Mouse (Mus musculus) CH12.LX (cell line): ENCODE results near the gene Gng2.

Experiments
- CTCF ChIP-seq, 2 experiments: IDR thresholded peaks in 1 of 2; conservative IDR thresholded peaks in 1 of 2; 2 replicates each; pipeline ENCODE4 v1.5.1; 2011 to 2012; ENCODE audit warnings: low read depth in 2 of 2, low read length in 2 of 2, improper control_type of control experiment in 1 of 2, inconsistent platforms in 1 of 2, mild to moderate bottlenecking in 1 of 2, moderate library complexity in 1 of 2
- EP300 ChIP-seq: IDR thresholded peaks from 2 replicates; pipeline ENCODE4 v1.6.1; 2011; ENCODE audit warnings: low read length, improper control_type of control experiment
- GABPA ChIP-seq: IDR thresholded peaks from 2 replicates; pipeline ENCODE4 v1.6.1; 2012; ENCODE audit warnings: low read depth, low read length, improper control_type of control experiment, inconsistent platforms; ENCODE audit not compliant: insufficient replicate concordance
- MAX ChIP-seq: IDR thresholded peaks from 2 replicates; pipeline ENCODE4 v1.6.1; 2011; ENCODE audit warnings: low read length, improper control_type of control experiment
- POLR2A ChIP-seq: IDR thresholded peaks from 2 replicates; pipeline ENCODE4 v1.6.1; 2011; ENCODE audit warnings: low read depth, mild to moderate bottlenecking, improper control_type of control experiment, low read length
- RAD21 ChIP-seq: IDR thresholded peaks from 2 replicates; pipeline ENCODE4 v1.6.1; 2011; ENCODE audit warnings: low read depth, mild to moderate bottlenecking, low read length, improper control_type of control experiment, moderate library complexity
- USF1 ChIP-seq: IDR thresholded peaks from 2 replicates; pipeline ENCODE4 v1.6.1; 2014; ENCODE audit warnings: low read depth, mild to moderate bottlenecking, inconsistent platforms, low read length, improper control_type of control experiment

GRCm38 (mm10) chr14:19946221-19946620 is 31.2 kb downstream of the Gng2 start:
- TF ChIP-seq RAD21 (no peak), POLR2A (no peak), CTCF (conservative IDR thresholded peaks at IDR 0.05 in 1 of 2, IDR thresholded peaks at IDR 0.05 in 1 of 2; ENCODE audit: low read depth in 2 of 2, low read length in 2 of 2) (no peak), USF1 (no peak), MAX (no peak), EP300 (no peak), GABPA (no peak)
